Mouse (Mus musculus) olfactory bulb, adult 2 months (tissue): Measurements from ENCODE around the gene Arl8a.

Experiments
- CTCF ChIP-seq: fragments of 200-500 bp; IDR thresholded peaks from 2 replicates; pipeline ENCODE4 v1.5.1; 2012; ENCODE audit warnings: low read depth, mild to moderate bottlenecking, low read length, moderate library complexity; ENCODE audit not compliant: insufficient read depth
- POLR2A ChIP-seq: fragments of 200-500 bp; IDR thresholded peaks from 2 replicates; pipeline ENCODE4 v1.6.1; 2012; ENCODE audit warnings: mild to moderate bottlenecking, low read depth, low read length, moderate library complexity; ENCODE audit not compliant: insufficient read depth

DNA sequence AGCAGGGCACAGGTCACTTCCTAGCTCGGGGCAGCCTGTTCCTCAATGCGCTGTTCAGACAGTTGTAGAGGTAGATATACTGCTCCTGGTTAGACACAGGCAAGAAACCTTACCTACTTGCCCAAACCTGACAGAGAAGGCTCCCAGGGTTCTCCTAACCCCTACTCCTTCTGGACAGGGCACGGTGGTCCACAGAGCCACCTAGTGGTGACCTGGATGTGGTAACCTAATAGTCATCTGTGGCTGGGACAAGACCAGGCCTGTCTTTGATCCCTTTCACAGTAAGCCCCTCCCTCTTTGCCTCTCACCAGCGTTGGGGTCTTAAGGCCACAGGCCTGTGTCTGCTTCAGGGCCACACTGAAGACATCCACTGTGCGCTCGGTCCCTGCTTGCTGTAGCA lies 38.0 kb upstream of the Arl8a start:
- TF ChIP-seq CTCF: peak; percentile 31; the same call in 1 of the 2 replicates
- no peak for TF ChIP-seq POLR2A
